Mouse (Mus musculus) cerebellum, postnatal 14 days (tissue): ENCODE measurements around the gene Slc6a8.

Source experiments
- DNase-seq, 2 experiments: peaks; one replicate each; pipeline ENCODE4 v3.0.0; 2021; ENCODE audit warnings: mixed read lengths in 2 of 2

The Slc6a8 gene

GRCm38 (mm10) chrX:73685629-73686028, 12.7 kb downstream of the Slc6a8 start:
- peak; percentile 22 to 25 for DNase-seq

GRCm38 (mm10) chrX:73690917-73691629, 18.1 kb downstream of the Slc6a8 start:
- DNase-seq: peak; percentile 60 to 72

- no peak for DNase-seq
Measured at GRCm38 (mm10) chrX:73700472-73700871, 27.5 kb downstream of the Slc6a8 start.

GRCm38 (mm10) chrX:73715476-73716108, 42.6 kb downstream of the Slc6a8 start:
- DNase-seq: peak; percentile 43 to 65

DNA sequence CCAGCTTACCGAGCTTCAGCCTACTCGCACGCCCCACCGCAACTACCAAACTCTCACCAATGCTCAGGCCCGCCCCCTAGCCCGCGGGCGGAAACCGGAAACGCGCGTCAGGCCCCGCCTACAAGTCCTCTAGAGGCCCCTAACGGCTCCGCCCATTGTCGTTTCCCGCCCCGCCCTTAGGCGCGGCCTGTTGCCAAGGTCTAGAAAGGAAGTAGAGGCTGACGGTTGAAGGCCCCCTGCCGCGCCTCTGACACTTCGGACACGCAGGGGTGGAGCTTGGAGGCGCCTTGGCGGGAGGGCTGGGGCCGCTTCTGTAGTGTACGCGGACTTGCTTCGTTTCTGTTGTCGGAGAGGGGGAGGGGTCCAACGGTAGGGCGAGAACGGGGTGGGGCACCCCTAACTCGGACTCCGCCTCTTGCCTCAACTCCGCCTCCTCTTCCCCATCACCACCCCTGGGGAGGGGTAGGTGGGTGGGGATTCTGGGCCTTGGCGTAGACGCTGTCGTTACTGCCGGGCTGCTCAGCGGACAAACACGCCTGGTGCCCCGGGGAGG, 43.2 kb downstream of the Slc6a8 start, which contains the start of the genes Bcap31 and Abcd1:
TSS of gene Bcap31 (minus strand) at position 67 of the 553 bp plus-strand sequence.
TSS of gene Abcd1 (plus strand) at position 489 of the 553 bp plus-strand sequence.
- DNase-seq: peak; percentile 91

GRCm38 (mm10) chrX:73716709-73717545, 44.0 kb downstream of the Slc6a8 start:
- peak; percentile 36 to 43 for DNase-seq

GRCm38 (mm10) chrX:73717667-73718066, 44.7 kb downstream of the Slc6a8 start:
- peak; percentile 32 to 33 for DNase-seq

DNA sequence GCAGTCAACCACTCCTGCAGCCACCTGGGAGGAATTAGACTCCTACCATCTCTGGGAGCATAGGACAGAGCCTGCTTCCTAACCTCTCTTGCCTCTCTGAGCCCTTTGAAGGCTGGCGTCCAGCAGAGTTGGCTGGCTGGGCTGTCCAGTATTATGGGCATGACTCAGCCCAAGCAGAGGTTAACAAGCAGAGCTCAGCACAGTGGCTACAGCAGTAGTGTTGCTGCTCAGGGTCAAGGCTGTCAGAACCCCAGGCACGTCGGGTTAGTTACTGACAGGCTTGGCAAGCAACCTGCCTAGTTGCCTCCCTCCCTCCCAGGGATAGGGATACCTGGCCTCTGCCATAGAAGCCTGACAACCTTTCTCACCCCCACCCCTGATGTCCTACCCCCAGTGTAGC, 45.3 kb downstream of the Slc6a8 start:
- peak; percentile 5 to 9 for DNase-seq

DNA sequence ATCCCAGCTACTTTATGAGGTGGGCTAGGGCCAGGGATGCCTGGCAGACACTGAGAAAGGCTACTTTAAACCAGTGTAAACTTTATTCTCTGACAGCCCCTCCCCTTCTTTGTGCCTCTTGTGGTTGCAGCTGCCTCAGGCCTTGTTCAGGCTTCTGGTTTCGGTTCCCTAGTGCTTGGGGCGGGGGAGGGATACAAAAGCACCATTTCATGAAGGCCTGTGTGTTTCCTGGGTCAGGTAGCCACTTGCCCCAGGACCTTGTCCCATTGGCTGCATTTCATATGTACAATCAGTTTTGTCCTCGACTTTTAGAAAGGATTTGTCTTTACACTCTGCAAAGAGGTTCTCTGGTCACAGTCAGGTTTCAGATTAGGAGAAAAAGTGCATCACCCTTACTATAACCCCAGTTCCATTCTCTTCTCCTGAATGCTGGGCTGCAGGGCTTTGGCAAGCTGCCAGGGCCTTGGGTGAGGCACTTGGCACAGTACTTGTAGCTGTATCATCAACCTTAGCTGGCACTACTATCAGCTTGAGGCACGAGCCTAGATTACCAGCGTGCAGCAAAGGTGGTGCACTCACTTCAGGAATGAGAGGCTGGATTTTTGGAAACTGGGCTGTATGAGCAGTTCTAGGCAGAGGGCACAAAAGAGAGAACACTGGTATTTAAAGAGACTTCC, 45.9 kb downstream of the Slc6a8 start:
- DNase-seq: peak; percentile 52 to 53

- no peak for DNase-seq
Measured at GRCm38 (mm10) chrX:73730908-73731307, 58.0 kb downstream of the Slc6a8 start.
